Mouse (Mus musculus): Measurements from ENCODE around the gene Rad51c. TPM values are rescaled to one million over a fixed set of nuclear protein-coding genes. Genes with fewer than 3 reads are reported as not detected.

Gene Rad51c
- 11.1 TPM for polyA plus RNA-seq (2014; fragmentation: Illumina TruSeq; extraction: RNeasy Lipid Tissue Mini Kit (QIAGEN cat#74804))

DNA sequence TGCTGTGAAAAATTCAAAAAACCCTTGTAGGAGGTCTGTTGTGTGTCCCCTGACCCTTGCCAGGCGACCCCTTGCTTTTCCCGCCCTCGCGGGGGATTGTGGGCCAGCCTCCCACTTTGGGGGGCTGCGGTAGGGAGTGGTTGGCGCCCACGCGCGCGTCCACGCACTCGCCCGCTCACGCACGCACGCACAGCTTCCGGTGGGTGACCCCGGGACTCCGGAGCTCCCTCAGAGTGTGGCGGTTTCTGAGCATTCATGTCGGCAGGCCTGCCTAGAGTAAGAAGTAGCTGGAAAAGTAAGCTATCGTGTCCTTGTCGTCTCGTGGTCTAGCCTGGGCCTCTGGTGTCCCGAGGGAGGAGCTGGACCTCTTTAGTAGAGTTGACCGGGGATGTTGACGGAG, at the start of gene Rad51c, which contains the start of gene Tex14:
Rad51c (minus strand) TSS at position 79 of the 400 bp plus-strand sequence.
Tex14 (plus strand) TSS at position 190 of the 400 bp plus-strand sequence.

DNA sequence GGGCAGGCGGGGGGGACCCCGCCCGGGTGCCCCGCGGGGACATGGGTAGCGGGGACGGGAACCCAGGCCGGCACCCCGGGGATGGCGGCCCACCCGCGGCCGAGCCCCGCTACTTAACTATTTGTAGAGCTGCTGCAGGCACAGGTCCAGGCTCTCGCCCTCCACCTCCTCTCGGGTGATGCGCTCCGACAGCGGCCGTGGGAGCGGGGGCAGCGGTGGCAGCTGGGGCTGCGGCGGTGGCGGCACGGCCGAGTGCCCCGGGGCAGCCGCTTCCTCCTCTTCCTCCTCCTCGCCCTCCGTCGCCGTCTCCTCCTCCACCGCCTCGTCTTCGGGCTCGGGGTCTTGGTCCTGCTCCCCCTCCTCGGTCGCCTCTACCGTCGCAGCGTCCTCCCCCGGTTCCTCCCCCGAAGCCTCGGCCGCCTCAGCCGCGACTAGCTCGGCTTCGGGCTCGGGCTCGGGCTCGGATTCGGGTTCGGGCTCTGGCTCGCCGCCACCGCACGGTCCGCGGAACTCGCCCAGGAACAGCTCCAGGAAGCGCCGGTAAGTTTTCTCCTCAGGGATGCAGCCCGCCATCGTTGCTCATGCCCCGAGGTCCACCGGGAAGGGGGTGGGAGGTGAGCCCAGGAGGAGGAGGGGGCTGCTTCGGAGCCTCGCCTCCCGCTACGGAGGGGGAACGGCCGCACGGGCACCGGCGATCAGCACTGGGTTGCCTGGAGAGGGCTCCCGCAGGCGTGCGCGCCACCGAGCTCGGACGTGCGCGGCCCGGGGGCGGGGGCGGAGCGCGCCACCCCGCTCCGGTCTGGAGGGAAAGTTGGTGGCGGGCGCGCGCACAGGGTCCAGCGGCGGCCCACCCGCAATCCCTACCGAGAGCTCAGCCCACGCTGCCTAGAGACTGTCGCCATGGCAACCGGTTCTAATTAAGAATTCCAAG, 46.2 kb downstream of the Rad51c start, which contains the start of gene Ppm1e:
Ppm1e (minus strand) TSS at position 693 of the 931 bp plus-strand sequence.

Other genes with a start within 250 kb of the Rad51c start
- gene Ppm1e, start 45.9 kb downstream of the Rad51c start, polyA plus RNA-seq (2014; fragmentation: Illumina TruSeq; extraction: RNeasy Lipid Tissue Mini Kit (QIAGEN cat#74804)): 53.1 TPM
- gene Tex14, start 111 bp upstream of the Rad51c start, polyA plus RNA-seq (2014; fragmentation: Illumina TruSeq; extraction: RNeasy Lipid Tissue Mini Kit (QIAGEN cat#74804)): 33.4 TPM
- gene Gm11492, start 161.7 kb upstream of the Rad51c start, polyA plus RNA-seq (2014; fragmentation: Illumina TruSeq; extraction: RNeasy Lipid Tissue Mini Kit (QIAGEN cat#74804)): not detected
- 4.3 TPM for gene Sept4, start 163.9 kb upstream of the Rad51c start, polyA plus RNA-seq (2014; fragmentation: Illumina TruSeq; extraction: RNeasy Lipid Tissue Mini Kit (QIAGEN cat#74804))
- gene Mtmr4, start 187.2 kb upstream of the Rad51c start, polyA plus RNA-seq (2014; fragmentation: Illumina TruSeq; extraction: RNeasy Lipid Tissue Mini Kit (QIAGEN cat#74804)): 30.2 TPM
- gene Hsf5, start 212.2 kb upstream of the Rad51c start, polyA plus RNA-seq (2014; fragmentation: Illumina TruSeq; extraction: RNeasy Lipid Tissue Mini Kit (QIAGEN cat#74804)): 0.83 TPM

Measured in ovary, adult 10 weeks (tissue).